Mouse (Mus musculus) Muller cell, postnatal 12 days (primary cell): ENCODE measurements at regions not wholly inside any gene's neighbourhood (a gene's known extent, or its start where the extent isn't known, plus 50 kb on each side); places are given as distances from the start of the nearest gene placed in this dataset.
A peak's percentile ranks its signal among the peaks of the same experiment; 100 is the strongest.

Experiments
- DNase-seq: peaks from one replicate; pipeline ENCODE4 v3.0.0-alpha.2; 2015; ENCODE audit errors: inconsistent ontology term

DNA sequence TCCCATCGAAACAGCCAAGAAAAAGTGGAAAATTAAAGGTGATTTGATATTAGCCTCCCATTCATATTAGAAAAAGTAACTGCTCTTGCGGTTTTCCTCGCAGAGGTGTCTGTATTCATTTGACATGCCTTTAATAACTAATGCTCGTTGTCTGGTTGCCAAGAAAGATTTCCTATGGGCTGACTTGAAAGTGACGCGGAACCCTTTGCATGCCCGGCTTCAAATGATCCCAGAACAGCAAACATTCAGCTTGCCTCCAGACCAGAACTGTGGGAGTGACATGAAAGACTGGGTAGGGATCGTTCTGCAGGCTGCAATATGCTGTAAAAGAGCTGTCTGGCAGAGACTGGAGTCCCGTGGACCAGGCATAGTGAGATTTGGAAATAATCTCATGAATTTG lies 81.9 kb upstream of the Pkdcc start:
- DNase-seq: no peak

DNA sequence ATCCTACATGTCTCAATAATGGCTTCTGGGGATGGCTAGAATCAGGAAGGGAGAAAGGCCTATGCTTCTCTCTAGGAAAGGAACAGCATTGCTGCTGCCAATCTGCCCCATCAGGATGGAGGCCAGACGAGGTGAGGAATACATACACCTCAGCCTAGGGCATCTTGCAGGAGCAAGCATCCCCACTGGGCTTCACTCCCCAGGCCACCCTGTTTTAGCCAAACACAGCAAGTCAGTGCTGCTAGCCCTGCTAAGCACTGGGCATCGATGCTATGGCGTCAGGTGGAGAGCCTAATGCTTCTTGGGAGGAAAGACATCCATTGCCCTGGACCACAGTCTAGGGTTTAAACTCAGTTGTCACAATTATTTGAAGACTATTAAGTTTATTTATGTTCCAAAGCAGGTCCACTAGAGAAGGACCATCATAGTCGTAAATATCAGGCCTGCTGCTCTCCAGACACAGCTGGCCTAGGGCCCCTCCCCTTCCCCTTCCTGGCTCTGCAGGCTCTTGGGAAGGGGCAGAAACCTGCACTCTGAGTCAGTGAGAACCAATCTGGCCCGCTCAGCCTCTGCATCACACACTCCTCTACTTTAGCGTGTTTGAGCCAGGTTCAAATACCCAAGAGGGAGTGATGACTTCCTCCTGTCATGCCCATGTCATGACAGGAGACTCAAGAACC lies 79.5 kb upstream of the Pkdcc start:
- DNase-seq: no peak

DNA sequence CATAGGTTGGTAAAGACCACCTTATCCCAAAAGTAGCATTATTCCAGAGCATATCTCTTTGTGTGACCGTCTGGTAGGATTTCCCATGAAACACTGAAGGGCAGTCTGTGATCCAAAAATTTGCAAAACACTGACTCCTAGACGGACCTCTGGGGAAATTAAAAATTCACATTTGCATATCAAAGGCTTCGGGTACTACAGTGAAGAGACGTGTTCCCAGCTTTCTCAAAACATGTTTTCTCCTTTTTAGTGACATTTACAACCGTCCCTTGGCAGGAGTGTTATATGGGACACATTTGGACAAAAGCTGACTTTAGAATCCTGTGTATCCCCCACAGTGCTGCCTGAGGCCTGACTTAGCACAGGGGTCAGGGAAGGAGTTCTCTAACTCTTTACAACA lies 78.8 kb upstream of the Pkdcc start:
- DNase-seq: no peak

DNA sequence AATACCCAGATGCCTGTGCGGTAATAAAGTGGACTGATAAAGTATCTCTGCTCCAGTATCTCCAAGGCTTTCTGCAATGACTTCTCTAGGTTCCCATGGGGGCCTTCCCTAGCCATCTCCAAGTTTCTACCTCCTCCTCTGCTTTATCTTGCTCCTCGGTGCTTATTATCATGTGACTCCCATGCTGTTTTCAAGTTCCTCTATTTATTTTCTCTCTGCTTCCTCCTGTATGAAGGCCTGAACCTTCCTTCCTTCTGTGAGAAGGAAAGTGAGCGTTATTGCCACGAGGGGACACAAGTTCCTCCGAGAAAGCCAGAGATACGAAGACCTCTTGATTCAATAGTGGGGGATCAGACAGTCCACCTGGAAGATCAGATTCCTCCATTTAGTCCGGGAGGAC lies 77.4 kb upstream of the Pkdcc start:
- DNase-seq: no peak

DNA sequence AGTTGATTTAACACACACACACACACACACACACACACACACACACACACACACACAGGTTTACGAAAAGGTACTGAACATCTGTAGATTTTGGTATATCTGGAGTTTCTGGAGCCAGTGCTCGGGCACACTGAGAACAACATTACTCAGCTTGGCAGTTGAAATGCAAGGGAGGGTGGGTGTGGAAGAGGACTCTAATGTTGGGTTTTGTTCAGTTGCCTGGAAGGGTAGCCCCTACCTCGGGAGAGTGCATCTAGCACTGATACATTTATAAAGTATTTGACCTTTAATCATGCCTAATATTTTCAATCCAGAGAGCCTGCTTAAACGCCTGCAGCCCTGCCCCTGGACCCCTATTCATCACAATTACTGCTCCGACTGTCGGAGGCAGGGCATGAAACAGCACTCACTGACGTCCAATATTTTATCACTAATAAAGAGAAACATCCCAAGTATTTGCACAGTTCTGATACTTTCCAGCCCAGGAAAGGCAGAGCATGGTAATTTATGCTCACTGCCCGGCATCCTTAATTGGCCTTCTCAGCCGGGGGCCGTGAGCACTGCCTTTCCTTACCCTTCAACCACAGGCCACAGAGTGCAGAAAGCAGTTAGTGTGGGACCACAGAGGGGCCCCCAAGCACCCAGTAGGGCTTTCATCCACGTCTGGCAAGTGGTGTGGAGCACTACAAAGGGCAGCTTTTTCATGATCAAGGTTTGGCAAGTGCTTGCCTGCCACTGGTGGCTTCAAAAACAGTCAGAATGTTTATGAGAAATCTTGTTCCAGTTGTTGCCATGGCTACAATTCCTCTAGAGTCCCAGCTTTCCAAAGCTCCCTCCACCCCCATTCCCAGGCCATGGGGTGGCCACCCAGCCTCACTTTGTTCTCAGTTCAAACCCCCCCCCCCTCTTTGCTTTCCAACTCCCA lies 76.3 kb upstream of the Pkdcc start:
- DNase-seq: peak; percentile 70

- no peak for DNase-seq
Observed at GRCm38 (mm10) chr17:83148371-83148929, 66.6 kb upstream of the Pkdcc start.

DNA sequence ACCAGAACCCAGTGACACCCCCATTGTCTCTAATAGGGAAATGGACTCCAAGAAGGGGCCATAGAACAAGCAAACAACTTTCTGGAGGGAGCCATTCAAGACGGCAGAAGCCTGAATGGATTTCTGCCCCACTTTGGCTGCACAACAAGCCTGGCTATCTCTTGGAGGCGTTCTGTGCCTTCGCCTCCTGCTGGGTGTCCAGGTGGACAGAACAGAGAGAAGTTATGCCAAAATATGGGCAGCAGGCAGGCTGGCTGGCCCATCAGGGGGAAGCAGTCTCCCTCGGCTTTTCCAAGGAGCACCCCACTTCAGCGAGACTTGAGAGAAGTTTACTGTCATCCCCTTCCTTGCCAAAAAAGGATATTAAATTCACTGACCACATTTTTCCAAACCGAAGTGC lies 65.8 kb upstream of the Pkdcc start:
- DNase-seq: no peak

- no peak for DNase-seq
Observed at GRCm38 (mm10) chr17:83155106-83155505, 60.0 kb upstream of the Pkdcc start.

DNA sequence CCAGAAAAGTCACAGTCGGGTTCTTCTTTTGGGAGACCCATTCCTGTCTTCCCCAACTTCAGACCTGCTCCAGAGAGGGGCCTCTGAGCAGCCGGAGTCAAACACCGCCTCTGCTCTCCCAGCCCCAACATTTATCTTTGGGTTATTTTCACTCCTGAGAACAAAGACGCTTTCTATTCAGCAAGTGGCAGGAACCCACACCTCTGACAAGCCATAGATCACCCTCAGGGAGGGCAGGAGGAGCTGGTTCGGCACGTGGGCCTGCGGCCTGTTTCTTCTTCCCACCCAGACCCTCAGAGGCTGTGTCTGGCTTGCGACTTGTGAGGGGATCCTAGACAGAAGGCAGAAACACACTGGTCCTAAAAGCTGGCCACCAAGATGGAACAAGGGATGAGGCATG lies 58.4 kb upstream of the Pkdcc start:
- DNase-seq: no peak

DNA sequence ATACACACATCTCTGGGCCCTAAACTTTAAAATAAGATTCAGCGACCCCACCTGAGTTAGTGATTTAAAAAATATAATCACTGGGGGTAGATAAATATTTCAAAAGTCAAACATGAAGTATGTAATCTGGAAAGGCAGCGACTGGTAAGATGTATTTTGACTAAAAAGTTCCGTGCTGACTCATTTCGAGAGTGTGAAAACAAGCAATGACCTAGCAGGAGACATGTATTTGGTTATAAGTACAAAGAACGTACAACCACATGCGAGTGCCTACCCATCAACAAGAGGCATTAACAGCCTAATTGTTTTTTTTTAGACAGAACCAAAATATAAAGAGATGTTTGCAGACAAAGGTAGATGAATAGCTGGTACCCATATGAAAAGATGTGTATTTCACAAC lies 57.0 kb upstream of the Pkdcc start:
- DNase-seq: no peak

DNA sequence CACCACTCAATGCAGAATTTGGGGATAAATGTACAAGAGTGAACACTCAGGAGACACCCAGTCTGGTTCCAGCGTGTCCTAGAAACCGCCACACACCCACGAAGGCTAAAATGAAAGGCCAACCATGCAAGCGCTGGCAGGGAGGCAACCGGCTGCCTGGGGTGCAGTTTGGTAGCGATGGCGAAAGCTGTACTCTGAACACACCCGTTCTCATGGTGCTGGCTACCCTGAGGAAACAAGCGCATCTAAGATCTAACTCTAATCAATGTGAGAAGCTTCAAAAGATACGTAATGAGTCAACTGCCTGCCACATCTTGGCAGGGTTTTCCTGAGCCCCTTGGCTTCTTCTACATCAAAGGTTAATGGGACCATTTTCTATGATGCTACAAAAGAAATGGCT lies 56.4 kb upstream of the Pkdcc start:
- DNase-seq: no peak

- DNase-seq: peak; percentile 41
Observed at GRCm38 (mm10) chr17:83159634-83160033, 55.5 kb upstream of the Pkdcc start.

DNA sequence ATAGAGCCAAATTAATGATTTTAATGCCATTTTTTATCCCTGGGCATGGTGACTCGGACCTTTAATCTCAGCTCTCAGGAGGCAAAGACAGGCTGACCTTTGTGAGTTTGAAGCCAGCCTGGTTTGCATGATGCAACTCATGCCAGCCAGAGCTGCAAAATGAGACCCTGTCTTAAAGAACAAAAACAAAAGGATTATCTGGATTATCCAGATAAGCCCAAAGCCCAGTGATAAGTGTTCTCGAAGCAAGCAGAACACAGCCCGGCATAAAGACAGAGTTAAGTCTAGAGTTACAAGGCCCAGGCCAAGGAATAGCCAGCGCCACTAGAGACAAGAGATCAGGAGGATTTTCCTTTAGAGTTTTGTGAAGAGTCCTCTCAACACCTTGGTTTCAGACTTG lies 54.8 kb upstream of the Pkdcc start:
- DNase-seq: no peak

GRCm38 (mm10) chr17:83161731-83162130 lies 53.4 kb upstream of the Pkdcc start:
- DNase-seq: no peak

DNA sequence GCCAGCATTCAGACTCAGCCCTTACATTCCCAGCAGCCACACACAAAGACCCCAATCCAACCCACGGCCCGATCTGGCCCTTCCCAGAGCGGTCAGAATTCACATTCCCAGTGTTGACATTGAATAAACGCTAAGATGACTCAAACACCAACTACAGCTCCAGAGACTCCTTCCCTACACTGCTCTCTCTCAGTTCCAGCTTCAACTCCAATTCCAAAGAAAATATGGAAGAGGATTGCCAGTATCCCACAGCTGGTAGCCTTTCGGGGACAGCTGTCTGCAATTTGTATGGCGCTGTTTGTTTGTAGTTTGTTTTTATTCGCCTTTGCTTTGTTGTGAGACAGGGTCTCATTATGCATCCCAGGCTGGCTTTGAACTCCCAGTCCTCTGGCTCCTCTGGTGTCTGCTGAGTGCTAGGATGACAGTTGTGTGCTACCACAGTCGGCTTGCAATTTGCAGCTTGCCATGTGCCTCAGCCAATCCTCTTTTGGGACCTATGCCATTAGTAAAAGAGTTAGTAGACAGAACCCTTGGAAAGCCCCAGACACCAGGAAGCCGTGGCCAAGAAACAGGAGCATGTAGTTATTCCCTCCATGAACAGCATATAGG lies 51.0 kb upstream of the Pkdcc start:
- DNase-seq: no peak

- no peak for DNase-seq
Observed at GRCm38 (mm10) chr17:83164728-83165127, 50.4 kb upstream of the Pkdcc start.

DNA sequence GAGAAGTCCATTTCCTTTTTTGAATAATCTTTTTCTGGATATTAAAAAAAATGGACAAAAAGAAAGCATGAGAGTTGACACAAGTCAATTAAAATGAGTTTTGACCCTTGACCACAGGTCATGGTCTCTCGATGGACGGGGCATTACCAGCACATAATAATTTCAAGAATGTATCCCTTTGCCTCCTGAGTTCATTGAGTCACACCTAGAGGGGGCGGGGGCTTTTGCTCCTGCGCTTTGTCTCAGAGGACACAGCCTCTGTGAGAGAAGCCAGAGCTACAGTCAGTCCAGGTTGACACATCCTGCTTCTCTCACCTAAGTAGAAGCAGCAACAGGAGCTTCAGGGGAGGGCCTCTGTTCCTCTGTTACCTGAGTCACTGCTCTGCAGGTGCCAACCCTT lies 50.0 kb upstream of the Pkdcc start:
- no peak for DNase-seq
